Mouse (Mus musculus): Measurements from ENCODE around the gene Ptar1. TPM values are rescaled to one million over a fixed set of nuclear protein-coding genes. Genes with fewer than 3 reads are reported as not detected.
A peak's percentile ranks its signal among the peaks of the same experiment; 100 is the strongest.
"Not testable (repeated sequence)": the region's sequence is repeated elsewhere in the genome, so short reads cannot be mapped to it uniquely, and the experiment has no call there.

Gene Ptar1
- total RNA-seq (2021): 10 to 100 TPM; 28.8 to 29.6 TPM
- long read RNA-seq, experiment 1, full-length matches to known transcripts: 1 of 3 reads
- long read RNA-seq, experiment 1, partial matches to known transcripts: 0 of 3 reads
- long read RNA-seq, experiment 1, other reads (novel, unspliced or antisense): 2 of 3 reads
- long read RNA-seq, experiment 2, partial matches to known transcripts: 0 of 2 reads
- long read RNA-seq, experiment 2, other reads (novel, unspliced or antisense): 2 of 2 reads

DNA sequence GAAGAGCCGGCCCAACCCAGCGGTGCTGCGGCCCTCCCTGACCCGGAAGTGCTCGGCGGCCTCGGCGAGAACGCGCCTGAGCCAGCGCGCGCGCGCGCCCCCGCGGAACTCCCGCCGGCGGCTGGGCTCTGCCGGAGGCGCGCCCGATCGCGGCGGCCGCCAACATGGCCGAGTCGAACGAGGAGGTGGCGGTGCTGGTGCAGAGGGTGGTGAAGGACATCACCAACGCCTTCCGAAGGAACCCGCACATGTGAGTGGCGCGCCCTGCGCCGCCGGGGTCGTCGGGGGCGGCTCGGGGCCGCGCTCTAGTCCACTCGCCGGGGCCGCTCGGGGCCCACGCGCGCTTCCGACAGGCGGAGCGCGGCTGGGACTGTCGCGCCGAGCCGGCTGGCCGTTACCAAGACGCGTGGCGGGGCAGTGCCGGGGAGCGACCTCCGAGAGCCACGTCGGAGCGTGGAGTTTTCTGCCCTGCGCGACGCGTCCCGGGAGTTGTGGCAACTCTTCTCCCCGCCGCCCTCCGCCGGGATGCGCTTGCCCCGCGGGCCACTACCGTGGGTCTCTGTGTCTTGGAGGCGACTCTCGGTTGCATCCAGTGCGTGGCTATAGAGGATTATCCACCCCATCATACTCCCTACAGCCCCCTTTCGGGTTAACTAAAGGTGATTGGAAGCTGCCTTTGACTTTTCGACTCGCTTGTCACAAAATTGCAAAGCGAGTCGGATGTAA, at the start of gene Ptar1:
Gene Ptar1, plus strand, starts transcription at position 134 of the 726 bp plus-strand sequence.
- peak; percentile 94 to 96 for DNase-seq

DNA sequence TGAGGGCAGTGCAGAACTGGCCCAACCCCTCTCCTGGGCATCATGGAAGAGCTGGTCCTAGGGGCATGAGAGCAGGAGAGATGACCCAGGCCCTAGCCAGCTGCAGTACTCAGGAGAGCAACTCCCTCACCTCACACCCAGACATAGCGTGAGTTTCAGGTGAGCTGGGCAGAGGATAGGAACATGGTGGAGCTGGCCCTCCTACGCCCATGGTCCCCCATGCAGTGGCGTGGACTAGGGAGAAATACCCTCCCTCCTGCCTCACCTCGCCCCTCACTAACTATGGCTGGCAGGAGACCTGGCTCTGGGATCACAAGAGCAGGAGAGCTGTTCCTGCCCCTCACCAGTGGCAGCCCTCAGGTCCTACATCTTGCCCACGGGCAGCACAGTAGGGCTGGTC, 43.4 kb upstream of the Ptar1 start:
- no peak for DNase-seq

- no peak for DNase-seq
Measured at GRCm38 (mm10) chr19:23645347-23645746, 41.9 kb upstream of the Ptar1 start.

- no peak for DNase-seq
Measured at GRCm38 (mm10) chr19:23647308-23647707, 39.9 kb upstream of the Ptar1 start.

GRCm38 (mm10) chr19:23652644-23653043, 34.6 kb upstream of the Ptar1 start, which contains the start of gene 1700028P14Rik:
Gene 1700028P14Rik, minus strand, starts transcription at chr19:23652812.
- peak; percentile 65 to 74 for DNase-seq

- no peak for DNase-seq
Measured at GRCm38 (mm10) chr19:23653154-23653553, 34.1 kb upstream of the Ptar1 start.

- no peak for DNase-seq
Measured at GRCm38 (mm10) chr19:23657261-23657932, 29.8 kb upstream of the Ptar1 start.

DNA sequence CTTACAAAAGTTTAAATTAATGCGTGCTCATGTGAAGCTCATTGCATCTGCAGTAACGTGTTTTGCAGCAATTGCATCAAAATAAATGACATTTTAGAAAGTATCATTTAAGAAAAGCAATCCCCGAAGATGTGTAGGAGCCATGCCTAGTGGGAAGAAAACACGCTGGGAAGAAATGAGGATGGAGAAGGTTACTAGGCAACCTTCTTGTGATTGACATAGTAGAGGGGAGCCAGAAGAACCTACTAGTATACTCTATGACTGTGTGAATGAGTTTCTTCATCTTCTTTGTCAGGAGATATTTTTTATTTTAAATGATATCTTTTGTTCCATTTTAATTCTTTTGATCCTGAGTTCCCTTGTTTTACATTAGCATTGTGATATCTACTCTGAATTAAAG, 28.9 kb upstream of the Ptar1 start:
- no peak for DNase-seq

GRCm38 (mm10) chr19:23664083-23664482, 23.1 kb upstream of the Ptar1 start:
- DNase-seq: no peak

DNA sequence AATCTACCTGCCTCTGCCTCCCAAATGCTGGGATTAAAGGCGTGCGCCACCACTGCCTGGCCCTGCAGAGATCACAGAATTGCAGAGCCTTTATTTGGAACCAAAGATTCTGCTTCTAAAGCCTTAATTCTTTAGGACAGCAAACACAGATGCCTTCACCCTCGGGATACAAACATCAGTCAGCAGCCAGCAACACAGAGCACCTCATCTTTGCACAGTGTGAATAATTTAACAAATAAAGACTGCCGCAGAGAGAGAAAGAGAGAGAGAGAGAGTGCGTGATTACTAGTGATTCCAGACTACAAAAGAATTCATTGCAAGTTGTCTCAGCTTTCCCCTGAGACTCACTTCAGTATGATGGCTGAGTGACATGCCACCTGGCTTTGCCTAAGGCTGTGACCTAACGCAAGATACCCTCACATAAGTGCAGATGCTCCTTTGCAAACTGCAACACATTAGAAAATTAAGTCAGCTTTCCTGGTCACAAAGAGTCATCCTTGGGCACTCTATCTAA, 19.0 kb upstream of the Ptar1 start:
- no peak for DNase-seq

GRCm38 (mm10) chr19:23673021-23673420, 14.2 kb upstream of the Ptar1 start:
- DNase-seq: no peak

DNA sequence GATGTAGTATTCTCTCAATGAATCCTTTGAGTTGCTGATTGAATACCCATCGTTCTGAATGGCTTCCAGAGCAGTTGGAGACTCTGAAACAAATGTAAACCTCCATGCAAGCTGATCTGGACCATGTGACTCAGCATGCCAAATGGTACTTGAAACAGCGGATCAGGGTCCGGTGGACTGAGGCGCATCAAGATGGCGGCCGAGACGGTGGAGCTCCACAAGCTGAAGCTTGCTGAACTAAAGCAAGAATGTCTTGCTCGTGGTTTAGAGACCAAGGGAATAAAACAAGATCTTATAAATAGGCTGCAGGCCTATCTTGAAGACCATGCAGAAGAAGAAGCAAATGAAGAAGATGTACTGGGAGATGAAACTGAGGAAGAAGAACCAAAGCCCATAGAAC, 11.6 kb upstream of the Ptar1 start:
- not testable (repeated sequence) for DNase-seq

- no peak for DNase-seq
Measured at GRCm38 (mm10) chr19:23686962-23687295, 300 bp upstream of the Ptar1 start.

- no peak for DNase-seq
Measured at GRCm38 (mm10) chr19:23688421-23688946, 1.3 kb downstream of the Ptar1 start.

DNA sequence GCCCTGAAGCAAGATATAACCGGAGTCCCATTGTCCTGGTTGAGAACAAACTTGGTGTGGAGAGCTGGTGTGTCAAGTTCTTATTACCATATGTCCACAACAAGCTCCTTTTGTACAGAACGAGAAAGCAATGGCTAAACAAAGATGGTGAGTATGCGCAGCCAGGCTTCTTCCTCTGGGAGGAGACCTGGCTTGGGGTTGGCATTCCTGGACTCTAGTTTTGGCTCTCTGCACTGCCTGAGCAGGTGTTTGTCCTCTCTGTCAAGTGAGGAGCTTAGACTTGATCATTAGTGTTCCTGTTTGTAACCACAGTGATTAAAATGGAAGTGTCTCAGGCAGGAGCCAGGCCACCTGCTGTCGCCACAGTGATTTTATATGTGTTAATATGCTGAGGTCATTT, 7.1 kb downstream of the Ptar1 start:
- DNase-seq: no peak

GRCm38 (mm10) chr19:23697861-23698260, 10.6 kb downstream of the Ptar1 start:
- DNase-seq: peak; percentile 51 to 52

DNA sequence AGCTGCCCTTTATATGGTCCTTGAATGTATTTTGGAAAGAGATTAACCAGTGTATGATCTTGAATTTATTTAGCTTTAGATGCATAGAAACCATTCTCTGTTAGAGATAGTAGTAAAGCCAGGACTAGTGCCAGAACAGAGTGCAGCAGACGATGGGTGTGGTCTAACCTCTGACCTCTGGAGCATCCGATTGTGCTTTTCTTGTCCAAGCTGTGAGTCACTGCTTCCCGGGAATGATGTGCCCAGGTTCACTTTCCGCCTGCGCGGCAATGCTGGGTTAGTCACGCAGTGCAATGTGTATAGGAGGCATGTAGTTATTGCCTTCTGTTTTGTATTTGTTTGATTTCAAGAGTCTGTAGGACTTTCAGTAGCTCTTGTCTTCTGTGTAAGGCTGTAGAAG, 11.1 kb downstream of the Ptar1 start:
- peak; percentile 62 to 70 for DNase-seq

DNA sequence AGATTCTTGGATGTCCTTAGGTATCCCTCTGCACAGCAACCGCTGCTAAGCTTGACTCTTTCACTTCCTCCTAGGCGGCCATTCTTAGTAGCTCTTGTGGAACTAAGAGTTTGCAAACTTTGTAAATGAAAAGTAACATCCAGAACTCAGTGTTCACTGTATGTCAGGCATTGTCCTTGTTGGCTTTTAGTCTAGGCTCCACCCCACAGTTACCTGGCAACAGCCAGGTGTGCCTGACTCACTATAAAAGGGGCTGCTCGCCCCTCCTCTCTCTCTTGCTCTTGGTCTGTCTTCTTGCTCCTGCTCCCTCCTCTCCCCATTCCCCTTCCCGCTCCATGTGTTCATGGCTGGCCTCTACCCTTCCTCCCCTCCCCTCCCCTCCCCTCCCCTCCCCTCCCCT, 11.9 kb downstream of the Ptar1 start:
- no peak for DNase-seq

DNA sequence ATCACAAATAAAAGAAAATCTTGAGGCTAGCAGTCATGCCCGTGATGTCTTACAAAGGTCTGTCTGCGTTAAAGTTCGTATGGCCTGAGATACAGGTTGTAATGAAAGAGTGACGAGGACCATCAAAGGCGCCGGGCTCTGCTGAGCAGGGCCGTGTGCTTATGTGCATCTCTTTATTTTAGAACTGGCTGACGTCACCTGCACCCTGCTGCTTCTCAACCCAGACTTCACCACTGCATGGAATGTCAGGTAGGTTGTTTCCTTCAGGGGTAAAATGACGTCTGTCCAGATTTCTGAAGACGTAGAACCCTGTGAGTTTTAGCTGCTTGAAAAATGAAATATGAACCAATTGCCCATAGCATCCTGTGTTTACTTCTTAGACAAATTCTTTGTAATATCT, 15.7 kb downstream of the Ptar1 start:
- no peak for DNase-seq

DNA sequence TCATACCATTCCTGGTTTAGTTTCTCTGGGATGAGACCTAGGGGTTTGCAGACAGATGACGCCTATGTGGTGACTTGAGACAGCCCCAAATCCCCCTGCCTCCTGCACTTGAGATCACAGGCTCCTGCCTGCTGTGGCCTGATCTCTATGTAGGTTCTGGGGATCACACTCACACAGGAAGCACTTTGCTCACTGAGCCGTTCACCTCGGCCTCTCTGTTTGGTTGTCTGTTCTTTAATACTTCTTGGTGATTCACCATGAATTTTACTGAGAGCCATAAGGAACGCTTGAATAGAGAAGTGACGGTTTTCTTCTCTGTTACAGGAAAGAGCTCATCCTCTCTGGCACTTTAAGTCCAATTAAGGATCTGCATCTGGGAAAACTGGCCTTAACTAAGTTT, 18.2 kb downstream of the Ptar1 start:
- no peak for DNase-seq

DNA sequence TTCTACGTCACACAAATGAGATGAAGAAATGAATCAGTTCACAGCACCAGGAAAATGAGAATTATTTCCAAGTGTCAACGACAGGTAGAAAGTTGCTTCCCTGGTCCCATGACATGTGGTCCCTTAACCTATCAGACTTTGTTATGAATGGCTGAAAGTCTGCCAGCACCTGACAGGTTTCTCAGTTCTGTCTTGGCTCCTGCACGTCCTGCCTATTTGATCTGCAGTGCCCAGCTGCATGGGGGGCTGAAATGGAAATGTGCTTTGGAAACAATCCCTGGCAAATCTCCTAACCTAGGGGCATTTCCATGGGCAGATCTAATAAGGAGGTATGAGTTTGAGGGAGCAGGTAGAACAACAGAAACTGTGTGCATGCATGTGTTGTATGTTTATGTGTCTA, 59.3 kb downstream of the Ptar1 start:
- no peak for DNase-seq

GRCm38 (mm10) chr19:23757011-23757410, 69.8 kb downstream of the Ptar1 start:
- DNase-seq: peak in 1 of 2 experiments; percentile 7

All from adrenal gland, postnatal 36 days (tissue).